Mouse (Mus musculus) heart, adult 2 months (tissue): ENCODE data around the gene Abca7.

Source experiments
- CTCF ChIP-seq: fragments of 200-600 bp; IDR thresholded peaks from 2 replicates; pipeline ENCODE4 v1.8.1; 2022; ENCODE audit warnings: antibody characterized with exemption, mild to moderate bottlenecking, moderate library complexity
- EP300 ChIP-seq: fragments of 200-500 bp; IDR thresholded peaks from 2 replicates; pipeline ENCODE4 v1.6.1; 2011; ENCODE audit warnings: low read depth, low read length, control low read depth; ENCODE audit not compliant: insufficient read depth

DNA sequence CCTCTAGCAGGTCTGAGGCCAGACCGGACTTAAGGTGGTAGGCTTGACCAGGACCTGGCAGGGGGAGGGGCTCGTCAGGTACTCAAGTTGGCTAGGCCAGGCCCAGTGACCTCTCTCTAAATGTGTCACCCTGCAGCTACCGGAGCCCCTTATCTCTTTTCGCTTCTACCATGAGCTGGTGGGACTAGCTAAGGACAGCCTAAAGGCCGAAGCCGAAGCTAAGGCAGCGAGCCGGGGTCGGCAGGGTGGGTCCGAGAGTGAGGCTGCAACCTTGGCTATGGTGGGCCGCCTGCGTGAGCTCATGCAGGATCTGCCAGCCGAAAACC lies 32.2 kb downstream of the Abca7 start:
- TF ChIP-seq CTCF (no peak), EP300 (no peak)
